Mouse (Mus musculus): Measurements from ENCODE around the gene Ssb. TPM values are rescaled to one million over a fixed set of nuclear protein-coding genes. Genes with fewer than 3 reads are reported as not detected.

Gene Ssb
- polyA plus RNA-seq, 1 experiment from 2014 or later, result 354 TPM

DNA sequence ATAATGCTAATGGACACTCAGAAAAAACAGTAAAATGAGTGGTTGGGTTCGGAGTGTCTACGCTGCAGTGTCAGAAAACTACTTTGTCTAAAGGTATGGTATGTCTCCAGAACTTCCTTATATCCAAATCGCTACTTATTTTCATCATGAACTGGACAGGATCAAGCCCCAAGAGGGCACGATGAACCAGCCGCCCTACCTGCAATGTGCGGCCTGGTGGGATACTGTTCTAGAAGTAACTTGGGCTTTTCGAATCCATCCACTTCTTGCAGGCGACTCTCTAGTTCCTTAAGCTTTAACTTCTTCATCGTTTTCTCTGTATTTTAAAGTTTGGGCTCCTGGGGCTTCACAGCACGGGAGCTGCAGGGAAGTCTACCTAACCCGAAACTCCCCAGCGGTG lies 23.7 kb downstream of the Ssb start:
- H3K27ac ChIP-seq, result peak overlapping the region; percentile 70
- ATAC-seq (replicated peaks; ENCODE audit: low FRiP score, low read depth) (no peak), DNase-seq (ENCODE audit: low spot score) (peak; percentile 24)
- peak overlapping the region; percentile 59 for H3K4me3 ChIP-seq (replicated peaks; ENCODE audit: low read depth, low read length)
- no peaks in the 10 kb centered on the region for H3K27me3 ChIP-seq (ENCODE audit: insufficient read depth, low read length)
- H3K9ac ChIP-seq (ENCODE audit: low read depth, low read length), result peak overlapping the region; percentile 69
- H3K36me3 ChIP-seq (ENCODE audit: insufficient read depth, low read length), result no peaks in the 10 kb centered on the region
- 6% methylated on average over 12 of the region's 12 CpGs for WGBS
- no peak for TF ChIP-seq CTCF (IDR thresholded peaks at IDR 0.05; ENCODE audit: low read depth)
- no peaks in the 10 kb centered on the region for H3K9me3 ChIP-seq (replicated peaks; ENCODE audit: low read length)
- H3K4me1 ChIP-seq (replicated peaks; ENCODE audit: insufficient read depth, low read length), result 0 out of 2 replicates have a peak, but pooled peaks cover 4% of the 10 kb centered on the region
- peak overlapping the region; percentile 56 for H3K4me2 ChIP-seq (ENCODE audit: low read length)

- peak within 1 kb of the TSS; percentile 59 for H3K4me3 ChIP-seq (replicated peaks; ENCODE audit: low read depth, low read length)
- WGBS, result 1% methylated on average over 45 of the region's 45 CpGs
- peak within 1 kb of the TSS; percentile 56 for H3K4me2 ChIP-seq (ENCODE audit: low read length)
- no peaks in the 10 kb centered on the region for H3K36me3 ChIP-seq (ENCODE audit: insufficient read depth, low read length)
- peak; percentile 94 for DNase-seq (ENCODE audit: low spot score)
- H3K27ac ChIP-seq, result peak within 1 kb of the TSS; percentile 70
- H3K4me1 ChIP-seq (replicated peaks; ENCODE audit: insufficient read depth, low read length), result 0 out of 2 replicates have a peak, but pooled peaks cover 4% of the 10 kb centered on the region
- TF ChIP-seq CTCF (IDR thresholded peaks at IDR 0.05; ENCODE audit: low read depth), result peak; percentile 70
- H3K9ac ChIP-seq (ENCODE audit: low read depth, low read length), result peak within 1 kb of the TSS; percentile 69
- no peaks in the 10 kb centered on the region for H3K27me3 ChIP-seq (ENCODE audit: insufficient read depth, low read length)
- H3K9me3 ChIP-seq (replicated peaks; ENCODE audit: low read length), result no peaks in the 10 kb centered on the region
- ATAC-seq (replicated peaks; ENCODE audit: low FRiP score, low read depth), result peak; percentile 94
Measured at GRCm38 (mm10) chr2:69885451-69886305, 24.3 kb downstream of the Ssb start, which contains the start of gene Mettl5. Mettl5 (minus strand) TSS chr2:69885615.

GRCm38 (mm10) chr2:69888957-69889356 lies 27.6 kb downstream of the Ssb start:
- no peak for TF ChIP-seq CTCF (IDR thresholded peaks at IDR 0.05; ENCODE audit: low read depth)
- WGBS, result 76% methylated on average over 2 of the region's 2 CpGs

GRCm38 (mm10) chr2:69890843-69891242 lies 29.5 kb downstream of the Ssb start:
- DNase-seq (ENCODE audit: low spot score) (no peak), ATAC-seq (replicated peaks; ENCODE audit: low FRiP score, low read depth) (no peak)
- Histone ChIP-seq H3K36me3 (ENCODE audit: insufficient read depth, low read length) (no peaks in the 10 kb centered on the region), H3K4me1 (replicated peaks; ENCODE audit: insufficient read depth, low read length) (no peaks in the 10 kb centered on the region), H3K4me3 (replicated peaks; ENCODE audit: low read depth, low read length) (no peak overlapping the region), H3K27me3 (ENCODE audit: insufficient read depth, low read length) (no peaks in the 10 kb centered on the region), H3K4me2 (ENCODE audit: low read length) (no peak overlapping the region), H3K9me3 (replicated peaks; ENCODE audit: low read length) (no peaks in the 10 kb centered on the region), H3K27ac (no peak overlapping the region), H3K9ac (ENCODE audit: low read depth, low read length) (no peak overlapping the region)
- WGBS, result 30% methylated on average over 7 of the region's 7 CpGs
- TF ChIP-seq CTCF (IDR thresholded peaks at IDR 0.05; ENCODE audit: low read depth), result no peak

More at GRCm38 (mm10) chr2:69888957-69889356, 27.6 kb downstream of the Ssb start:
- no peak for ATAC-seq (replicated peaks; ENCODE audit: low FRiP score, low read depth)
- H3K9ac ChIP-seq (ENCODE audit: low read depth, low read length), result no peak overlapping the region
- no peaks in the 10 kb centered on the region for H3K27me3 ChIP-seq (ENCODE audit: insufficient read depth, low read length)
- H3K9me3 ChIP-seq (replicated peaks; ENCODE audit: low read length), result no peaks in the 10 kb centered on the region
- no peak overlapping the region for H3K4me3 ChIP-seq (replicated peaks; ENCODE audit: low read depth, low read length)
- H3K27ac ChIP-seq, result no peak overlapping the region
- H3K4me2 ChIP-seq (ENCODE audit: low read length), result no peak overlapping the region
- H3K4me1 ChIP-seq (replicated peaks; ENCODE audit: insufficient read depth, low read length), result 0 out of 2 replicates have a peak, but pooled peaks cover 4% of the 10 kb centered on the region
- no peaks in the 10 kb centered on the region for H3K36me3 ChIP-seq (ENCODE audit: insufficient read depth, low read length)
- DNase-seq (ENCODE audit: low spot score), result no peak

GRCm38 (mm10) chr2:69893145-69893544 lies 31.8 kb downstream of the Ssb start:
- no peaks in the 10 kb centered on the region for H3K27me3 ChIP-seq (ENCODE audit: insufficient read depth, low read length)
- no peak for DNase-seq (ENCODE audit: low spot score)
- no peak overlapping the region for H3K9ac ChIP-seq (ENCODE audit: low read depth, low read length)
- H3K4me3 ChIP-seq (replicated peaks; ENCODE audit: low read depth, low read length), result no peak overlapping the region
- H3K4me2 ChIP-seq (ENCODE audit: low read length), result no peak overlapping the region
- no peak overlapping the region for H3K27ac ChIP-seq
- no peaks in the 10 kb centered on the region for H3K36me3 ChIP-seq (ENCODE audit: insufficient read depth, low read length)
- ATAC-seq (replicated peaks; ENCODE audit: low FRiP score, low read depth), result no peak
- H3K4me1 ChIP-seq (replicated peaks; ENCODE audit: insufficient read depth, low read length), result no peaks in the 10 kb centered on the region
- 59% methylated on average over 1 of the region's 1 CpGs for WGBS
- TF ChIP-seq CTCF (IDR thresholded peaks at IDR 0.05; ENCODE audit: low read depth), result no peak
- H3K9me3 ChIP-seq (replicated peaks; ENCODE audit: low read length), result no peaks in the 10 kb centered on the region

DNA sequence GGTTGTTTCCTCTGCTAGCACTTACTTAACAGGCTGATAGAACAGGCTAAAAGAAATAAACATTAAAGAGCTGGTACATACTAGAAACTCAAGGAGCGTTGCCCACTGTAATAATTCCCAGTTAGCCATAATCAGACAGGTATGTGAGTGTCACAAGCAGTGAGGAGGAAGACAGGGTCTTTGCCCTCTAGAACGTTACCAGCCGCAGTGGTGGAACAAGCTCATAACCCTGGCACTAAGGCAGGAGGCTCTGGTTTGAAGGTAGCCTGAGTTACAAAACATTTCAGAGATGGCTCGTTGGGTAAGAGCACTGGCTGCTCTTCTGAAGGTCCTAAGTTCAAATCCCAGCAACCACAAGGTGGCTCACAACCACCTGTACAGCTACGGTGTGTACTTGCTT lies 32.5 kb downstream of the Ssb start:
- Histone ChIP-seq H3K4me1 (replicated peaks; ENCODE audit: insufficient read depth, low read length) (no peaks in the 10 kb centered on the region), H3K27ac (no peak overlapping the region), H3K4me3 (replicated peaks; ENCODE audit: low read depth, low read length) (no peak overlapping the region), H3K9me3 (replicated peaks; ENCODE audit: low read length) (no peaks in the 10 kb centered on the region), H3K27me3 (ENCODE audit: insufficient read depth, low read length) (no peaks in the 10 kb centered on the region), H3K4me2 (ENCODE audit: low read length) (no peak overlapping the region), H3K36me3 (ENCODE audit: insufficient read depth, low read length) (no peaks in the 10 kb centered on the region), H3K9ac (ENCODE audit: low read depth, low read length) (no peak overlapping the region)
- no peak for TF ChIP-seq CTCF (IDR thresholded peaks at IDR 0.05; ENCODE audit: low read depth)
- WGBS, result 86% methylated on average over 5 of the region's 5 CpGs
- DNase-seq (ENCODE audit: low spot score) (no peak), ATAC-seq (replicated peaks; ENCODE audit: low FRiP score, low read depth) (no peak)
